Mouse (Mus musculus) CH12.LX (cell line): ENCODE results near the gene Prdm10. TPM values are rescaled to one million over a fixed set of nuclear protein-coding genes. Genes with fewer than 3 reads are reported as not detected.

Experiments
- DNase-seq: peaks from one replicate; pipeline ENCODE4 v3.0.0-alpha.2; 2013; ENCODE audit errors: extremely low read depth
- H3K27ac ChIP-seq: 2 replicates; pipeline ENCODE4 v1.5.1; 2012; ENCODE audit warnings: low read depth, mild to moderate bottlenecking, control low read depth, moderate library complexity; ENCODE audit not compliant: insufficient read depth
- H3K27me3 ChIP-seq: replicated peaks from 2 replicates; pipeline ENCODE3; 2012; ENCODE audit warnings: inconsistent platforms
- H3K36me3 ChIP-seq, 2 experiments: replicated peaks in 1 of 2; 2 replicates each; pipeline versions ENCODE3 to v1.6.1; 2012; ENCODE audit warnings: inconsistent platforms in 1 of 2, low read length in 1 of 2, mild to moderate bottlenecking in 1 of 2, mixed read lengths in 1 of 2, moderate library complexity in 1 of 2; ENCODE audit not compliant: control insufficient read depth in 1 of 2, insufficient read depth in 1 of 2
- H3K4me1 ChIP-seq, 2 experiments: 2 replicates each; pipeline ENCODE4 v1.6.1; 2012; ENCODE audit warnings: inconsistent platforms in 1 of 2, moderate library complexity in 1 of 2; ENCODE audit not compliant: insufficient read depth in 2 of 2, control insufficient read depth in 1 of 2
- H3K4me2 ChIP-seq: 2 replicates; pipeline ENCODE4 v1.6.1; 2012; ENCODE audit warnings: low read depth, mild to moderate bottlenecking, control low read depth; ENCODE audit not compliant: poor library complexity, insufficient read depth, severe bottlenecking
- H3K4me3 ChIP-seq, 3 experiments: fragments of 150-350 bp in 1 of 3; sonication (generic) in 1 of 3; replicated peaks in 1 of 3; 2 replicates each; pipeline versions ENCODE3 to v1.5.1; 2011 to 2012; ENCODE audit warnings: low read depth in 2 of 3, low read length in 2 of 3, mild to moderate bottlenecking in 2 of 3, moderate library complexity in 2 of 3, control low read depth in 1 of 3, improper control_type of control experiment in 1 of 3, inconsistent platforms in 1 of 3, mixed read lengths in 1 of 3; ENCODE audit not compliant: poor library complexity in 1 of 3
- H3K79me2 ChIP-seq: replicated peaks from 2 replicates; pipeline ENCODE4 v1.6.1; 2012; ENCODE audit warnings: mild to moderate bottlenecking, moderate library complexity; ENCODE audit not compliant: control insufficient read depth, poor library complexity, insufficient read depth, severe bottlenecking; ENCODE audit errors: extremely low read depth
- H3K9ac ChIP-seq: 2 replicates; pipeline ENCODE4 v1.6.1; 2012; ENCODE audit warnings: low read depth, mild to moderate bottlenecking, control low read depth, moderate library complexity; ENCODE audit not compliant: insufficient read depth
- H3K9me3 ChIP-seq: replicated peaks from 2 replicates; pipeline ENCODE3; 2012; ENCODE audit warnings: low read length, inconsistent platforms, mixed read lengths
- BHLHE40 ChIP-seq: IDR thresholded peaks from 2 replicates; pipeline ENCODE4 v1.6.1; 2011; ENCODE audit warnings: mild to moderate bottlenecking, low read depth, low read length, improper control_type of control experiment
- CHD1 ChIP-seq: IDR thresholded peaks from 2 replicates; pipeline ENCODE4 v1.6.1; 2012; ENCODE audit warnings: low read depth, low read length, improper control_type of control experiment, inconsistent platforms
- CTCF ChIP-seq, 2 experiments: IDR thresholded peaks in 1 of 2; conservative IDR thresholded peaks in 1 of 2; 2 replicates each; pipeline ENCODE4 v1.5.1; 2011 to 2012; ENCODE audit warnings: low read depth in 2 of 2, low read length in 2 of 2, improper control_type of control experiment in 1 of 2, inconsistent platforms in 1 of 2, mild to moderate bottlenecking in 1 of 2, moderate library complexity in 1 of 2
- E2F4 ChIP-seq: IDR thresholded peaks from 2 replicates; pipeline ENCODE4 v1.6.1; 2011; ENCODE audit warnings: low read depth, low read length, improper control_type of control experiment; ENCODE audit not compliant: insufficient replicate concordance
- IRF4 ChIP-seq: IDR thresholded peaks from 2 replicates; pipeline ENCODE4 v1.6.1; 2014; ENCODE audit warnings: low read depth, mild to moderate bottlenecking, inconsistent platforms, low read length, improper control_type of control experiment
- KAT2A ChIP-seq: IDR thresholded peaks from 2 replicates; pipeline ENCODE4 v1.6.1; 2012; ENCODE audit warnings: low read length, improper control_type of control experiment, inconsistent platforms; ENCODE audit not compliant: insufficient replicate concordance
- MEF2A ChIP-seq: IDR thresholded peaks from 2 replicates; pipeline ENCODE4 v1.6.1; 2014; ENCODE audit warnings: low read depth, mild to moderate bottlenecking, inconsistent platforms, low read length, improper control_type of control experiment, borderline replicate concordance
- MYC ChIP-seq: IDR thresholded peaks from 2 replicates; pipeline ENCODE4 v1.6.1; 2011; ENCODE audit warnings: low read depth, mild to moderate bottlenecking, improper control_type of control experiment, low read length
- NELFE ChIP-seq: IDR thresholded peaks from 2 replicates; pipeline ENCODE4 v1.6.1; 2011; ENCODE audit warnings: low read depth, low read length, improper control_type of control experiment
- PAX5 ChIP-seq: IDR thresholded peaks from 2 replicates; pipeline ENCODE4 v1.6.1; 2012; ENCODE audit warnings: low read length, inconsistent platforms, mixed read lengths
- POLR2A ChIP-seq: IDR thresholded peaks from 2 replicates; pipeline ENCODE4 v1.6.1; 2011; ENCODE audit warnings: low read depth, mild to moderate bottlenecking, improper control_type of control experiment, low read length
- POLR2AphosphoS2 ChIP-seq: IDR thresholded peaks from 2 replicates; pipeline ENCODE4 v1.6.1; 2011; ENCODE audit warnings: low read depth, low read length, improper control_type of control experiment
- RAD21 ChIP-seq: IDR thresholded peaks from 2 replicates; pipeline ENCODE4 v1.6.1; 2011; ENCODE audit warnings: low read depth, mild to moderate bottlenecking, low read length, improper control_type of control experiment, moderate library complexity
- TBP ChIP-seq: conservative IDR thresholded peaks from 2 replicates; pipeline ENCODE4 v1.6.1; 2011; ENCODE audit warnings: low read depth, low read length, improper control_type of control experiment
- TCF12 ChIP-seq: IDR thresholded peaks from 2 replicates; pipeline ENCODE4 v1.6.1; 2014; ENCODE audit warnings: low read depth, mild to moderate bottlenecking, inconsistent platforms, low read length, improper control_type of control experiment
- USF2 ChIP-seq: conservative IDR thresholded peaks from 2 replicates; pipeline ENCODE4 v1.6.1; 2011; ENCODE audit warnings: low read depth, low read length, improper control_type of control experiment
- ZC3H11A ChIP-seq: IDR thresholded peaks from 2 replicates; pipeline ENCODE4 v1.6.1; 2012; ENCODE audit warnings: low read depth, mild to moderate bottlenecking, inconsistent platforms, low read length, improper control_type of control experiment
- ZMIZ1 ChIP-seq: IDR thresholded peaks from 2 replicates; pipeline ENCODE4 v1.6.1; 2012; ENCODE audit warnings: low read depth, mild to moderate bottlenecking, inconsistent platforms, low read length, improper control_type of control experiment
- ZNF384 ChIP-seq: IDR thresholded peaks from 2 replicates; pipeline ENCODE4 v1.6.1; 2012; ENCODE audit warnings: low read depth, low read length, improper control_type of control experiment, inconsistent platforms
- dilution Hi-C: fragments of 300-500 bp; cut with MboI; formaldehyde crosslinking; loops from 2 replicates; pipeline ENCODE4 v1.14.3; 2020; ENCODE audit warnings: low sequenced_read_pairs; ENCODE audit not compliant: extremely low pct_unique_long_range_greater_than_20kb, extremely low pct_ligation_motif_present
- in situ Hi-C: fragments of 300-500 bp; cut with MboI; formaldehyde crosslinking; loops from 3 replicates; pipeline ENCODE4 v1.14.3; 2019; ENCODE audit warnings: low sequenced_read_pairs, low pct_ligation_motif_present, low pct_unique_long_range_greater_than_20kb, mixed read lengths
- polyA plus RNA-seq: library from polyadenylated mRNA; unstranded; fragments of >175 nt; gene quantifications from 2 replicates; pipeline ENCODE4 v1.2.1, GENCODE M21; 2012; ENCODE audit warnings: low read depth; ENCODE audit not compliant: insufficient read length
- total RNA-seq, 2 experiments: library from RNA; depleted of rRNA; stranded (reverse); fragments of 300-350 nt in 1 of 2; fragments of >200 nt in 1 of 2; gene quantifications; 2 replicates each; pipeline ENCODE4 v1.2.3; 2012 to 2014

Gene Prdm10
- total and polyA plus RNA-seq, 3 experiments = 4.5 to 6.7 (median 4.7) TPM

GRCm38 (mm10) chr9:31320734-31321133 is 40.4 kb downstream of the Prdm10 start:
- H3K4me1 ChIP-seq = no peaks in the 10 kb centered on the region
- no peak overlapping the region for H3K4me2 ChIP-seq
- no peaks in the 10 kb centered on the region for H3K79me2 ChIP-seq
- no peaks in the 10 kb centered on the region for H3K27me3 ChIP-seq
- no peak for DNase-seq
- no peaks in the 10 kb centered on the region for H3K9me3 ChIP-seq
- dilution Hi-C loops (no loop called here), in situ Hi-C loops (no loop called here)
- no peak overlapping the region for H3K4me3 ChIP-seq
- H3K9ac ChIP-seq = no peak overlapping the region
- no peak overlapping the region for H3K27ac ChIP-seq
- H3K36me3 ChIP-seq = peaks cover 0 to 36% of the 10 kb centered on the region in 2 experiments
- TF ChIP-seq ZC3H11A = no peak
- no peak for TF ChIP-seq CHD1
- TF ChIP-seq NELFE = no peak
- no peak for TF ChIP-seq BHLHE40
- TF ChIP-seq KAT2A = no peak
- no peak for TF ChIP-seq USF2
- no peak for TF ChIP-seq CTCF (conservative IDR thresholded peaks at IDR 0.05 in 1 of 2, IDR thresholded peaks at IDR 0.05 in 1 of 2; ENCODE audit: low read depth in 2 of 2, low read length in 2 of 2)
- no peak for TF ChIP-seq POLR2A

DNA sequence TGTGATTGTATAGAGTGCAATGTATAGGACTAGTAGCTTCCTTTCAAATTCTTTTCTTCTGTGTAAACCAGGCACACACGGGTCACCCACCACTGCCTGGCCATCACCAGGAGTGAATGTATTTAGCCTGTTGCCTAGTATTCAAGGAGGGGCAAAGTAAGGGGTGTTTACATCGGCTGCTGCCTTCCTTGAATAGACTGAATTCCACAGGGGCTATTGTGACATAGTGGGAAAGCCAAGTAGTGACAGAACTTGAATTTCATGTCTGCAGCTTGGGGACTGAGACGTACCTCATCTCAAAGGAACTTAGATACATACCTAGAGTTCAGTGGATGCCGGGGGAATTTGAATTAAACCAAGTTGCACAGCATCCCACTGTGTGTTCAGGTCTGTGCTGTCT is 41.2 kb downstream of the Prdm10 start:
- H3K79me2 ChIP-seq = no peaks in the 10 kb centered on the region
- H3K9me3 ChIP-seq = no peaks in the 10 kb centered on the region
- H3K27me3 ChIP-seq = no peaks in the 10 kb centered on the region
- H3K4me2 ChIP-seq = no peak overlapping the region
- no peak for DNase-seq
- H3K4me1 ChIP-seq = no peaks in the 10 kb centered on the region
- H3K9ac ChIP-seq = no peak overlapping the region
- peaks cover 0 to 36% of the 10 kb centered on the region in 2 experiments for H3K36me3 ChIP-seq
- H3K4me3 ChIP-seq = no peak overlapping the region
- no peak overlapping the region for H3K27ac ChIP-seq
- in situ Hi-C loops (no loop called here), dilution Hi-C loops (no loop called here)
- TF ChIP-seq BHLHE40 = no peak
- no peak for TF ChIP-seq ZNF384
- no peak for TF ChIP-seq PAX5
- no peak for TF ChIP-seq TBP
- TF ChIP-seq CHD1 = no peak
- no peak for TF ChIP-seq IRF4
- TF ChIP-seq RAD21 = no peak
- no peak for TF ChIP-seq POLR2A
- no peak for TF ChIP-seq ZMIZ1
- TF ChIP-seq TCF12 = no peak
- no peak for TF ChIP-seq MEF2A
- TF ChIP-seq POLR2AphosphoS2 = no peak
- no peak for TF ChIP-seq E2F4
- TF ChIP-seq MYC = no peak
